Mouse (Mus musculus) MEL (cell line): ENCODE results near the gene Cenpp. TPM values are rescaled to one million over a fixed set of nuclear protein-coding genes. Genes with fewer than 3 reads are reported as not detected.

ENCODE experiments used
- DNase-seq: peaks from one replicate; pipeline ENCODE4 v3.0.0; 2011; ENCODE audit warnings: low read depth, low spot score
- H3K27ac ChIP-seq: 2 replicates; pipeline ENCODE4 v1.5.1; 2012; ENCODE audit warnings: low read depth, mild to moderate bottlenecking, control low read depth, low read length, moderate library complexity; ENCODE audit not compliant: control insufficient read depth
- H3K27me3 ChIP-seq, 2 experiments: fragments of 150-350 bp in 1 of 2; sonication (generic) in 1 of 2; 2 replicates each; pipeline ENCODE4 v1.6.1; 2012; ENCODE audit warnings: low read length in 2 of 2, mild to moderate bottlenecking in 2 of 2, improper control_type of control experiment in 1 of 2, moderate library complexity in 1 of 2; ENCODE audit not compliant: insufficient read depth in 2 of 2, control insufficient read depth in 1 of 2
- H3K36me3 ChIP-seq, 2 experiments: 2 replicates each; pipeline ENCODE4 v1.6.1; 2012 to 2014; ENCODE audit warnings: low read length in 2 of 2, improper control_type of control experiment in 1 of 2, inconsistent platforms in 1 of 2, mild to moderate bottlenecking in 1 of 2; ENCODE audit not compliant: insufficient read depth in 2 of 2, control insufficient read depth in 1 of 2
- H3K4me1 ChIP-seq, 2 experiments: fragments of 150-350 bp in 1 of 2; sonication (generic) in 1 of 2; 2 replicates each; pipeline ENCODE4 v1.6.1; 2012; ENCODE audit warnings: low read length in 2 of 2, improper control_type of control experiment in 1 of 2, mild to moderate bottlenecking in 1 of 2; ENCODE audit not compliant: insufficient read depth in 2 of 2, control insufficient read depth in 1 of 2
- H3K4me3 ChIP-seq, 2 experiments: fragments of 150-350 bp in 1 of 2; sonication (generic) in 1 of 2; 2 replicates each; pipeline ENCODE4 v1.5.1; 2012; ENCODE audit warnings: low read depth in 2 of 2, low read length in 2 of 2, mild to moderate bottlenecking in 2 of 2, moderate library complexity in 2 of 2, control low read depth in 1 of 2, improper control_type of control experiment in 1 of 2; ENCODE audit not compliant: control insufficient read depth in 1 of 2, insufficient read depth in 1 of 2
- H3K79me2 ChIP-seq: 2 replicates; pipeline ENCODE4 v1.6.1; 2012; ENCODE audit warnings: mild to moderate bottlenecking, low read length, moderate library complexity; ENCODE audit not compliant: control insufficient read depth, poor library complexity, insufficient read depth
- H3K9ac ChIP-seq: 2 replicates; pipeline ENCODE4 v1.6.1; 2012; ENCODE audit warnings: low read depth, mild to moderate bottlenecking, control low read depth, low read length, moderate library complexity; ENCODE audit not compliant: control insufficient read depth, poor library complexity, severe bottlenecking
- H3K9me3 ChIP-seq: fragments of 150-350 bp; sonication (generic); replicated peaks from 2 replicates; pipeline ENCODE4 v1.6.1; 2012; ENCODE audit warnings: mild to moderate bottlenecking, low read length, improper control_type of control experiment, moderate library complexity; ENCODE audit not compliant: insufficient read depth
- CHD1 ChIP-seq: IDR thresholded peaks from 2 replicates; pipeline ENCODE4 v1.6.1; 2012; ENCODE audit warnings: low read depth, mild to moderate bottlenecking, inconsistent platforms, low read length, improper control_type of control experiment
- CHD2 ChIP-seq: IDR thresholded peaks from 2 replicates; pipeline ENCODE4 v1.6.1; 2011; ENCODE audit warnings: low read length, improper control_type of control experiment
- CTCF ChIP-seq, 3 experiments: IDR thresholded peaks in 2 of 3; conservative IDR thresholded peaks in 1 of 3; 2 replicates each; pipeline ENCODE4 v1.5.1; 2011 to 2012; ENCODE audit warnings: low read length in 3 of 3, low read depth in 2 of 3, mild to moderate bottlenecking in 2 of 3, improper control_type of control experiment in 1 of 3, inconsistent platforms in 1 of 3, mixed read lengths in 1 of 3, moderate library complexity in 1 of 3; ENCODE audit not compliant: control insufficient read depth in 1 of 3, insufficient read depth in 1 of 3, poor library complexity in 1 of 3, severe bottlenecking in 1 of 3
- E2F4 ChIP-seq: IDR thresholded peaks from 2 replicates; pipeline ENCODE4 v1.6.1; 2011; ENCODE audit warnings: low read depth, low read length, improper control_type of control experiment, borderline replicate concordance
- ELF1 ChIP-seq: IDR thresholded peaks from 2 replicates; pipeline ENCODE4 v1.6.1; 2014; ENCODE audit warnings: low read depth, mild to moderate bottlenecking, inconsistent platforms, low read length, improper control_type of control experiment, moderate library complexity
- EP300 ChIP-seq, 2 experiments: IDR thresholded peaks; 2 replicates each; pipeline ENCODE4 v1.6.1; 2011; ENCODE audit warnings: improper control_type of control experiment in 2 of 2, low read length in 2 of 2, low read depth in 1 of 2, mild to moderate bottlenecking in 1 of 2
- GABPA ChIP-seq: IDR thresholded peaks from 2 replicates; pipeline ENCODE4 v1.6.1; 2012; ENCODE audit warnings: low read depth, mild to moderate bottlenecking, inconsistent platforms, low read length, improper control_type of control experiment, moderate library complexity
- HCFC1 ChIP-seq: IDR thresholded peaks from 2 replicates; pipeline ENCODE4 v1.6.1; 2012; ENCODE audit warnings: low read depth, mild to moderate bottlenecking, inconsistent platforms, low read length, improper control_type of control experiment, moderate library complexity
- JUND ChIP-seq: IDR thresholded peaks from 2 replicates; pipeline ENCODE4 v1.6.1; 2011; ENCODE audit warnings: low read depth, mild to moderate bottlenecking, improper control_type of control experiment, low read length
- KAT2A ChIP-seq: conservative IDR thresholded peaks from 2 replicates; pipeline ENCODE4 v1.6.1; 2012; ENCODE audit warnings: low read depth, low read length, improper control_type of control experiment, inconsistent platforms
- MAFK ChIP-seq: IDR thresholded peaks from 2 replicates; pipeline ENCODE4 v1.6.1; 2011; ENCODE audit warnings: low read depth, mild to moderate bottlenecking, low read length, improper control_type of control experiment, borderline replicate concordance
- MAX ChIP-seq: IDR thresholded peaks from 2 replicates; pipeline ENCODE4 v1.6.1; 2011; ENCODE audit warnings: low read length, improper control_type of control experiment
- MEF2A ChIP-seq: IDR thresholded peaks from 2 replicates; pipeline ENCODE4 v1.6.1; 2014; ENCODE audit warnings: low read depth, mild to moderate bottlenecking, inconsistent platforms, low read length, improper control_type of control experiment; ENCODE audit not compliant: poor library complexity, insufficient replicate concordance, severe bottlenecking; ENCODE audit errors: extremely low read depth
- MYC ChIP-seq: IDR thresholded peaks from 2 replicates; pipeline ENCODE4 v1.6.1; 2011; ENCODE audit warnings: low read depth, mild to moderate bottlenecking, low read length, improper control_type of control experiment, moderate library complexity
- NELFE ChIP-seq: IDR thresholded peaks from 2 replicates; pipeline ENCODE4 v1.6.1; 2011; ENCODE audit warnings: low read depth, low read length, improper control_type of control experiment
- POLR2AphosphoS2 ChIP-seq: IDR thresholded peaks from 2 replicates; pipeline ENCODE4 v1.6.1; 2011; ENCODE audit warnings: low read length, improper control_type of control experiment
- POLR2AphosphoS5 ChIP-seq: IDR thresholded peaks from 2 replicates; pipeline ENCODE4 v1.6.1; 2012; ENCODE audit warnings: low read depth, borderline replicate concordance, mild to moderate bottlenecking, inconsistent platforms, low read length, moderate library complexity, mixed read lengths
- RAD21 ChIP-seq: IDR thresholded peaks from 2 replicates; pipeline ENCODE4 v1.6.1; 2011; ENCODE audit warnings: mild to moderate bottlenecking, low read depth, low read length, improper control_type of control experiment
- SMC3 ChIP-seq: IDR thresholded peaks from 2 replicates; pipeline ENCODE4 v1.6.1; 2011; ENCODE audit warnings: low read depth, low read length, improper control_type of control experiment
- TAL1 ChIP-seq: IDR thresholded peaks from 2 replicates; pipeline ENCODE4 v1.6.1; 2012; ENCODE audit warnings: mild to moderate bottlenecking, inconsistent platforms, low read length, moderate library complexity, mixed read lengths
- TBP ChIP-seq: IDR thresholded peaks from 2 replicates; pipeline ENCODE4 v1.8.0; 2011; ENCODE audit warnings: low read depth, low read length, improper control_type of control experiment
- TCF12 ChIP-seq: IDR thresholded peaks from 2 replicates; pipeline ENCODE4 v1.6.1; 2014; ENCODE audit warnings: low read depth, mild to moderate bottlenecking, inconsistent platforms, low read length, improper control_type of control experiment, moderate library complexity
- UBTF ChIP-seq: IDR thresholded peaks from 2 replicates; pipeline ENCODE4 v1.6.1; 2012; ENCODE audit warnings: low read depth, mild to moderate bottlenecking, inconsistent platforms, low read length, improper control_type of control experiment, moderate library complexity, borderline replicate concordance; ENCODE audit not compliant: insufficient read depth
- USF1 ChIP-seq: IDR thresholded peaks from 2 replicates; pipeline ENCODE4 v1.6.1; 2014; ENCODE audit warnings: low read depth, mild to moderate bottlenecking, inconsistent platforms, low read length, improper control_type of control experiment, moderate library complexity
- USF2 ChIP-seq, 2 experiments: IDR thresholded peaks; 2 replicates each; pipeline ENCODE4 v1.6.1; 2011 to 2012; ENCODE audit warnings: improper control_type of control experiment in 2 of 2, low read length in 2 of 2, borderline replicate concordance in 1 of 2, inconsistent platforms in 1 of 2, low read depth in 1 of 2, mild to moderate bottlenecking in 1 of 2; ENCODE audit not compliant: insufficient read depth in 1 of 2
- ZC3H11A ChIP-seq: IDR thresholded peaks from 2 replicates; pipeline ENCODE4 v1.6.1; 2012; ENCODE audit warnings: low read depth, mild to moderate bottlenecking, inconsistent platforms, low read length, improper control_type of control experiment
- ZKSCAN1 ChIP-seq: IDR thresholded peaks from 2 replicates; pipeline ENCODE4 v1.6.1; 2012; ENCODE audit warnings: low read depth, mild to moderate bottlenecking, inconsistent platforms, low read length, improper control_type of control experiment, moderate library complexity
- ZMIZ1 ChIP-seq: IDR thresholded peaks from 2 replicates; pipeline ENCODE4 v1.6.1; 2012; ENCODE audit warnings: low read depth, mild to moderate bottlenecking, inconsistent platforms, low read length, improper control_type of control experiment, moderate library complexity
- polyA plus RNA-seq, 2 experiments: library from polyadenylated mRNA; stranded (reverse) in 1 of 2; unstranded in 1 of 2; fragments of >175 nt in 1 of 2; fragments of >200 nt in 1 of 2; gene quantifications; 2 replicates each; pipeline versions ENCODE4 v1.2.1 to v1.2.4; 2012; ENCODE audit warnings: low replicate concordance in 2 of 2, low read depth in 1 of 2; ENCODE audit not compliant: insufficient read length in 2 of 2, insufficient read depth in 1 of 2, missing spikeins in 1 of 2
- total RNA-seq: library from RNA; depleted of rRNA; stranded (reverse); fragments of 300-350 nt; gene quantifications from 2 replicates; pipeline ENCODE4 v1.2.3, GENCODE M21; 2012

Gene Cenpp
- total and polyA plus RNA-seq, 3 experiments: 13.2 to 17.9 TPM; not detected in 1

DNA sequence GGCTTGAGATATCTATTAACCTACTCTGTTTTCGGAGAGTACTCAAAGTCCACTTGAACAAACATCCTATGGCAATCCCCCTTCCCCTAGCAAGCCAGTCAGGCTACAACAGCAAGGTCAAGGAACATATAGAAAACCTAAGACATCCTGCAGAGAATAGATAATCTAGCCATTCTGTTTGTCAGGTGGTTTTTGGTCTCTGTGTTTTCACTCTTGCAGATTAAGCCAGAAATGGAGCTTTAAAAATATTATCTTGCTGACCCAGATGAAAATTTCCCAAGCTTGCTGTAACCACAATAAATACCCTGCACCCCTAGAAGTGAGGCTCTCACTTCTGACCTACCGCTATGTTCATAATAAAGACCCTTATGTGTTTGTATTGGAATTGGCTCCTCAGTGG, 81.2 kb downstream of the Cenpp start (continued):
- TF ChIP-seq RAD21 (no peak), HCFC1 (0 out of 2 replicates have a peak, but pooled peaks have one; percentile 17), EP300 (IDR thresholded peaks at IDR 0.05; ENCODE audit: low read depth in 1 of 2, low read length in 2 of 2) (peak; percentile 96 to 97), CTCF (IDR thresholded peaks at IDR 0.05 in 2 of 3, conservative IDR thresholded peaks at IDR 0.05 in 1 of 3; ENCODE audit: control insufficient read depth in 1 of 3, insufficient read depth in 1 of 3, low read depth in 2 of 3, low read length in 3 of 3, poor library complexity in 1 of 3, severe bottlenecking in 1 of 3) (no peak), KAT2A (no peak), USF1 (peak; percentile 65; the same call in 1 of the 2 replicates), CHD2 (peak; percentile 50), USF2 (IDR thresholded peaks at IDR 0.05; ENCODE audit: borderline replicate concordance in 1 of 2, insufficient read depth in 1 of 2, low read depth in 1 of 2, low read length in 2 of 2) (no peak), JUND (no peak), E2F4 (no peak), MEF2A (peak; percentile 64; the same call in 1 of the 2 replicates), UBTF (no peak), GABPA (no peak), ZC3H11A (no peak), ZKSCAN1 (no peak), MAFK (peak; percentile 40; the same call in 1 of the 2 replicates), TBP (no peak), MAX (no peak), CHD1 (no peak), TCF12 (peak; percentile 99), SMC3 (no peak), POLR2AphosphoS2 (no peak)
- TF ChIP-seq, all 39 proteins: peak for 16

DNA sequence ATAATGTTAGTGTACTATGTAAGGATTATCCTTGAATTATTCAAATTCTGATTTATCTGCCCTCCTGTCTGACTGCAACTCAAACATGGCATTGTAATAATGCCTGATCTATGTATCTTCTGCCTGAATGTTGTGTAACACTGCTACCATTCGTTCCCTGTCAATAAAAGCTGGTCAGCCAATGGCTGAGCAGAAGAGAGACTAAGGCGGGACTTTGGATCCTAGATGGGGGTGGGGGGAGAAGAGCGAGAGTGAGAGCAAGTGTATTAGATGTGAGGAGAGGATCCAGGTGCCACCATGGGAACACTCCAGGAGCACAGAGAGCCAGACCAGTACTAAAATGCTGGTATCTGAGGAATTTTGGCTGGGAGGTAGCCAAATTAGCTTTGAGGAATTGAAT, 82.2 kb downstream of the Cenpp start:
- Histone ChIP-seq H3K79me2 (no peaks in the 10 kb centered on the region), H3K4me1 (peaks cover 10 to 20% of the 10 kb centered on the region in 2 experiments), H3K9ac (no peak overlapping the region), H3K27me3 (no peaks in the 10 kb centered on the region), H3K36me3 (peaks cover 0 to 22% of the 10 kb centered on the region in 2 experiments; a peak in 2 of 4 replicates), H3K4me3 (no peak overlapping the region), H3K27ac (no peak overlapping the region), H3K9me3 (no peaks in the 10 kb centered on the region)
- TF ChIP-seq POLR2AphosphoS5: no peak
- no peak for TF ChIP-seq EP300 (IDR thresholded peaks at IDR 0.05; ENCODE audit: low read depth in 1 of 2, low read length in 2 of 2)
- no peak for TF ChIP-seq TBP
- TF ChIP-seq CTCF (IDR thresholded peaks at IDR 0.05 in 2 of 3, conservative IDR thresholded peaks at IDR 0.05 in 1 of 3; ENCODE audit: control insufficient read depth in 1 of 3, insufficient read depth in 1 of 3, low read depth in 2 of 3, low read length in 3 of 3, poor library complexity in 1 of 3, severe bottlenecking in 1 of 3): no peak
- TF ChIP-seq E2F4: no peak
- TF ChIP-seq ELF1: no peak
- TF ChIP-seq NELFE: no peak
- no peak for TF ChIP-seq TAL1
- no peak for TF ChIP-seq ZC3H11A
- TF ChIP-seq TCF12: no peak
- TF ChIP-seq MAX: no peak
- no peak for TF ChIP-seq POLR2AphosphoS2
- no peak for TF ChIP-seq ZMIZ1
- no peak for TF ChIP-seq MYC
- DNase-seq: no peak
